Mouse (Mus musculus) MEL (cell line): ENCODE measurements around the gene Trip13. TPM values are rescaled to one million over a fixed set of nuclear protein-coding genes. Genes with fewer than 3 reads are reported as not detected.

Experiments used
- DNase-seq: peaks from one replicate; pipeline ENCODE4 v3.0.0; 2011; ENCODE audit warnings: low read depth, low spot score
- H3K27ac ChIP-seq: 2 replicates; pipeline ENCODE4 v1.5.1; 2012; ENCODE audit warnings: low read depth, mild to moderate bottlenecking, control low read depth, low read length, moderate library complexity; ENCODE audit not compliant: control insufficient read depth
- H3K27me3 ChIP-seq, 2 experiments: fragments of 150-350 bp in 1 of 2; sonication (generic) in 1 of 2; 2 replicates each; pipeline ENCODE4 v1.6.1; 2012; ENCODE audit warnings: low read length in 2 of 2, mild to moderate bottlenecking in 2 of 2, improper control_type of control experiment in 1 of 2, moderate library complexity in 1 of 2; ENCODE audit not compliant: insufficient read depth in 2 of 2, control insufficient read depth in 1 of 2
- H3K36me3 ChIP-seq, 2 experiments: 2 replicates each; pipeline ENCODE4 v1.6.1; 2012 to 2014; ENCODE audit warnings: low read length in 2 of 2, improper control_type of control experiment in 1 of 2, inconsistent platforms in 1 of 2, mild to moderate bottlenecking in 1 of 2; ENCODE audit not compliant: insufficient read depth in 2 of 2, control insufficient read depth in 1 of 2
- H3K4me1 ChIP-seq, 2 experiments: fragments of 150-350 bp in 1 of 2; sonication (generic) in 1 of 2; 2 replicates each; pipeline ENCODE4 v1.6.1; 2012; ENCODE audit warnings: low read length in 2 of 2, improper control_type of control experiment in 1 of 2, mild to moderate bottlenecking in 1 of 2; ENCODE audit not compliant: insufficient read depth in 2 of 2, control insufficient read depth in 1 of 2
- H3K4me3 ChIP-seq, 2 experiments: fragments of 150-350 bp in 1 of 2; sonication (generic) in 1 of 2; 2 replicates each; pipeline ENCODE4 v1.5.1; 2012; ENCODE audit warnings: low read depth in 2 of 2, low read length in 2 of 2, mild to moderate bottlenecking in 2 of 2, moderate library complexity in 2 of 2, control low read depth in 1 of 2, improper control_type of control experiment in 1 of 2; ENCODE audit not compliant: control insufficient read depth in 1 of 2, insufficient read depth in 1 of 2
- H3K79me2 ChIP-seq: 2 replicates; pipeline ENCODE4 v1.6.1; 2012; ENCODE audit warnings: mild to moderate bottlenecking, low read length, moderate library complexity; ENCODE audit not compliant: control insufficient read depth, poor library complexity, insufficient read depth
- H3K9ac ChIP-seq: 2 replicates; pipeline ENCODE4 v1.6.1; 2012; ENCODE audit warnings: low read depth, mild to moderate bottlenecking, control low read depth, low read length, moderate library complexity; ENCODE audit not compliant: control insufficient read depth, poor library complexity, severe bottlenecking
- H3K9me3 ChIP-seq: fragments of 150-350 bp; sonication (generic); replicated peaks from 2 replicates; pipeline ENCODE4 v1.6.1; 2012; ENCODE audit warnings: mild to moderate bottlenecking, low read length, improper control_type of control experiment, moderate library complexity; ENCODE audit not compliant: insufficient read depth
- ELF1 ChIP-seq: IDR thresholded peaks from 2 replicates; pipeline ENCODE4 v1.6.1; 2014; ENCODE audit warnings: low read depth, mild to moderate bottlenecking, inconsistent platforms, low read length, improper control_type of control experiment, moderate library complexity
- ETS1 ChIP-seq: IDR thresholded peaks from 2 replicates; pipeline ENCODE4 v1.6.1; 2012; ENCODE audit warnings: low read depth, mild to moderate bottlenecking, inconsistent platforms, low read length, improper control_type of control experiment, moderate library complexity
- JUND ChIP-seq: IDR thresholded peaks from 2 replicates; pipeline ENCODE4 v1.6.1; 2011; ENCODE audit warnings: low read depth, mild to moderate bottlenecking, improper control_type of control experiment, low read length
- KAT2A ChIP-seq: conservative IDR thresholded peaks from 2 replicates; pipeline ENCODE4 v1.6.1; 2012; ENCODE audit warnings: low read depth, low read length, improper control_type of control experiment, inconsistent platforms
- MXI1 ChIP-seq: IDR thresholded peaks from 2 replicates; pipeline ENCODE4 v1.6.1; 2011; ENCODE audit warnings: mild to moderate bottlenecking, low read depth, low read length, improper control_type of control experiment
- MYB ChIP-seq: IDR thresholded peaks from 2 replicates; pipeline ENCODE4 v1.6.1; 2011; ENCODE audit warnings: mild to moderate bottlenecking, low read depth, low read length, improper control_type of control experiment
- NRF1 ChIP-seq: IDR thresholded peaks from 2 replicates; pipeline ENCODE4 v1.6.1; 2014; ENCODE audit warnings: low read depth, mild to moderate bottlenecking, inconsistent platforms, low read length, improper control_type of control experiment, moderate library complexity; ENCODE audit not compliant: poor library complexity, insufficient read depth, severe bottlenecking
- POLR2AphosphoS5 ChIP-seq: IDR thresholded peaks from 2 replicates; pipeline ENCODE4 v1.6.1; 2012; ENCODE audit warnings: low read depth, borderline replicate concordance, mild to moderate bottlenecking, inconsistent platforms, low read length, moderate library complexity, mixed read lengths
- TBP ChIP-seq: IDR thresholded peaks from 2 replicates; pipeline ENCODE4 v1.8.0; 2011; ENCODE audit warnings: low read depth, low read length, improper control_type of control experiment
- UBTF ChIP-seq: IDR thresholded peaks from 2 replicates; pipeline ENCODE4 v1.6.1; 2012; ENCODE audit warnings: low read depth, mild to moderate bottlenecking, inconsistent platforms, low read length, improper control_type of control experiment, moderate library complexity, borderline replicate concordance; ENCODE audit not compliant: insufficient read depth
- ZMIZ1 ChIP-seq: IDR thresholded peaks from 2 replicates; pipeline ENCODE4 v1.6.1; 2012; ENCODE audit warnings: low read depth, mild to moderate bottlenecking, inconsistent platforms, low read length, improper control_type of control experiment, moderate library complexity
- polyA plus RNA-seq, 2 experiments: library from polyadenylated mRNA; stranded (reverse) in 1 of 2; unstranded in 1 of 2; fragments of >175 nt in 1 of 2; fragments of >200 nt in 1 of 2; gene quantifications; 2 replicates each; pipeline versions ENCODE4 v1.2.1 to v1.2.4; 2012; ENCODE audit warnings: low replicate concordance in 2 of 2, low read depth in 1 of 2; ENCODE audit not compliant: insufficient read length in 2 of 2, insufficient read depth in 1 of 2, missing spikeins in 1 of 2
- total RNA-seq: library from RNA; depleted of rRNA; stranded (reverse); fragments of 300-350 nt; gene quantifications from 2 replicates; pipeline ENCODE4 v1.2.3, GENCODE M21; 2012

Gene Trip13
- total and polyA plus RNA-seq, 3 experiments, result 48.9 to 55.3 TPM; not detected in 1

DNA sequence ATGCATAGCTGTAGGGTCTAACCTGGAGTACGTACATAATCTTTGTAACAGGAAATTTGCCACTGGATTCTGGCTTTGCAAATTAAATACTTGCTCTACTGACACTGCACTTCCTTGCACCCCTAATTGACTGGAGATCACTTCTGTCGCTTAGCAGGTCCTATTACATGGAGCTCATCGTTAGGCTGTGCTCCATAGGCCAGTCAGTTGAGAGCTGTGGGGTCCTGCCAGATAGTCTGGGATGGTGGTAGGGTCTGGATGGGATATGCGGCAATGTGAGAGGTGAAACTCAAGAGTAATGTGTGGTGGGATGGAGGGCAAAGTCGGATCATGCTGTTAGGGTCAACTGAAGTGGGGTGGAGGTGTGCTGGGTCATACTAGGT, 655 bp downstream of the Trip13 start:
- Histone ChIP-seq H3K4me1 (peaks cover 0 to 10% of the 10 kb centered on the region in 2 experiments; a peak in 3 of 4 replicates), H3K4me3 (peak overlapping the region; percentile 79 to 99), H3K27me3 (no peaks in the 10 kb centered on the region), H3K36me3 (peaks cover 11 to 14% of the 10 kb centered on the region in 2 experiments), H3K9ac (peak overlapping the region; percentile 94), H3K9me3 (no peaks in the 10 kb centered on the region), H3K79me2 (peaks cover 13% of the 10 kb centered on the region), H3K27ac (peak overlapping the region; percentile 67)
- DNase-seq, result peak; percentile 65
- TF ChIP-seq TBP (0 out of 2 replicates have a peak, but pooled peaks have one; percentile 30), ZMIZ1 (no peak)

DNA sequence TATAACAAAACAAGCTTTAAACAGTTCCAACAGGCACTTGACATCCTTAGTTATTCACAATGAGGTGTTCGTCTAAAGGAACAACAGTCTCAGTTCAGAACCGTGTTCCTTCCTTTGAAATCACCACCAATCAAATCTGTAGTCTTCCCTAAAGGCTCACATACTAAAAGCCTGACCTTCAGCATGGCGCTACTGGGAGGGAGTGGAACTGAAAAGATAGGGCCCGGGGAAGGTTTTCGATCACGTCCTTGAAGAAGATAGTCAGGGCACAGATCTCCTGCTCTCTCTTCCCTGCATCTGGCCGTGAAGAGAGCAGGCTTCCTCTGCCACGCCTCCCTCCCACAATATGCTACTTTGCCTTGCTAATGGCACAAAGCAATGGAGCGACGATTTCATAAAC, 5.4 kb downstream of the Trip13 start:
- H3K9me3 ChIP-seq, result no peaks in the 10 kb centered on the region
- peaks cover 11 to 29% of the 10 kb centered on the region in 2 experiments for H3K36me3 ChIP-seq
- H3K79me2 ChIP-seq, result peaks cover 9% of the 10 kb centered on the region
- peaks cover 0 to 5% of the 10 kb centered on the region in 2 experiments; a peak in 2 of 4 replicates for H3K4me1 ChIP-seq
- no peak overlapping the region for H3K9ac ChIP-seq
- no peaks in the 10 kb centered on the region for H3K27me3 ChIP-seq
- H3K4me3 ChIP-seq, result no peak overlapping the region
- H3K27ac ChIP-seq, result no peak overlapping the region
- DNase-seq, result no peak
- TF ChIP-seq ETS1, result no peak
- TF ChIP-seq MYB, result no peak
- TF ChIP-seq ELF1, result no peak
- TF ChIP-seq KAT2A, result no peak
- TF ChIP-seq TBP, result no peak
- TF ChIP-seq ZMIZ1, result no peak
- TF ChIP-seq POLR2AphosphoS5, result no peak
- TF ChIP-seq UBTF, result no peak

DNA sequence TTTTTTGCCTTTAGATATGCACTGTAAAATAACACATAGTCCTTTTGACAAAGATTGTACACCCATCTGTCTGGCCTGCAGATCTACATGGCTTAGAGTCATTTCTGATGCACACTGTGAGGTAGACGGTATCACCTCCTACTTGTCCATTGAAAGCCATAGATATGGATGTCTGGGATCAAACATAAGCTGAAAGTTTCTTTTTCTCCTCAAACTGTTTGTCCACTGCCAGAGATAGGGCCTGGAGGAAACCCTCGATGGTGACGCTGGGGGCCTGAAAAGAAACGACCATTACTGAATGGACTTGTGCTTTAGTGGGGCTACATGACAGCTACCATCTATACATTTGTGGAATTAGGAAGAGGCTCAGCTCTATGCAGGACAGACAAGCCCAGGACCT, 24.5 kb downstream of the Trip13 start:
- no peak overlapping the region for H3K9ac ChIP-seq
- H3K9me3 ChIP-seq, result no peaks in the 10 kb centered on the region
- peaks cover 0 to 10% of the 10 kb centered on the region in 2 experiments; a peak in 2 of 4 replicates for H3K36me3 ChIP-seq
- H3K4me3 ChIP-seq, result no peak overlapping the region
- H3K79me2 ChIP-seq, result no peaks in the 10 kb centered on the region
- no peak for DNase-seq
- H3K4me1 ChIP-seq, result no peaks in the 10 kb centered on the region
- no peak overlapping the region for H3K27ac ChIP-seq
- TF ChIP-seq MXI1, result no peak
- TF ChIP-seq JUND, result no peak
- no peak for TF ChIP-seq NRF1
- H3K27me3 ChIP-seq, result no peaks in the 10 kb centered on the region
